Mouse (Mus musculus) lung, postnatal 36 days (tissue): Measurements from ENCODE around the gene Atp2b2.

Experiments
- DNase-seq: peaks from one replicate; pipeline ENCODE4 v3.0.0; 2022; ENCODE audit warnings: mixed read lengths

Atp2b2 gene

DNA sequence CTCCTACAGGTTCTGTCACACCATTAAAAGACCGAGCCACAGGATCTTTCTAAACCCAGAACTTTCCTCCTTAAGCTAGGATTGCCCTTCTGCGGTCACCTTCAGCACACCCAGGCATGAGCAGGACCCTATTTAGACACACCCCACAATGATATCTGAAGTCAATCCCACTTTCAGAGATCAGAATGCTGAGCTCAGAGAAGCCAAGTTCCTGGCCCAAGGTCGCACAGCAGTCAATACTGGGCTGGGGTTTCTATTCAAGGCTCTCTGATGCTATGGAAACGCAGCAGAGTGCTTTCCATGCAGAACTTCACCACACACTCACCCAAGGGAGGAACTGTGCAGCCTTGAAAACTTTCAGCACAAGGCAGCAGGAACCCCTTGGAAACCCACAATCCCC, 157.6 kb downstream of the Atp2b2 start:
- DNase-seq = no peak

DNA sequence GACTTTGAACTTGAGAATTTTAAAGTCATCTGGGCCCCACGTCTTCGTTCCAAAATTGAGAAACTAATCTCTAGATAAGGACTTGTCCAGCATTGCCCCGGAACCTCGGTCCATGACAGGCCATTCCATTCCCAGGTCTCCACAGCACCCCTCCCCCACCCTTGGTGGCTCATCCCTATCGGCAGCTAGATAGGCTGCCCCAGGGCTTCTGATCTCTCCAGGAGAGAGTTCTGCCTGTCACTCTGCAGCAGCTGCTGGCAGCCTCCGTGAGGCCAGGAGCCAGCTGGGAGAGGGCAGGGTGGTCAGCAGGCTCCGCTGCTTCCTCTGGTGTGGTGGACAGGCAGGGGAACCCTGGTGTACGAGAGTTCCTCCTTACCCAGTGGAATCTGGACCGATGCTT, 159.2 kb downstream of the Atp2b2 start:
- no peak for DNase-seq

DNA sequence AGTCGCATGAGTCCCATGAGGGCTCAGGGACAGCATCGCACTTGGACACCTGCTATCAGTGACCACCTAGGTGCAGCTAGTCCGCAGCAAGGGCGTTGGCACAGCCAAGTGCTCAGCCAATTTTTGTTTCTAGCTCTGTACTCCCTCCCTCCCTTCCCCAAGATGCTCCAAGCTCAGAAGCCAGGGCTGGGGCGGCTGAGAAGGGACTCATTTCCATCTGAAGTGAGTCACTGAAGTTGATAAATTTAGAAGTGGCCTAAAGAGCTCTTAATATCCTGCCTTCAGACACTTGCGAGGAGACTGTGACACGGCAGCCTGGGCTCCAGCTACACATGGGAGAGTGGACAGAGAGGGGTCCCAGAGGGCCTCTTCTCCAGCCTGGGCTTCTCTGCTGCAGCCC, 160.0 kb downstream of the Atp2b2 start:
- DNase-seq = no peak

DNA sequence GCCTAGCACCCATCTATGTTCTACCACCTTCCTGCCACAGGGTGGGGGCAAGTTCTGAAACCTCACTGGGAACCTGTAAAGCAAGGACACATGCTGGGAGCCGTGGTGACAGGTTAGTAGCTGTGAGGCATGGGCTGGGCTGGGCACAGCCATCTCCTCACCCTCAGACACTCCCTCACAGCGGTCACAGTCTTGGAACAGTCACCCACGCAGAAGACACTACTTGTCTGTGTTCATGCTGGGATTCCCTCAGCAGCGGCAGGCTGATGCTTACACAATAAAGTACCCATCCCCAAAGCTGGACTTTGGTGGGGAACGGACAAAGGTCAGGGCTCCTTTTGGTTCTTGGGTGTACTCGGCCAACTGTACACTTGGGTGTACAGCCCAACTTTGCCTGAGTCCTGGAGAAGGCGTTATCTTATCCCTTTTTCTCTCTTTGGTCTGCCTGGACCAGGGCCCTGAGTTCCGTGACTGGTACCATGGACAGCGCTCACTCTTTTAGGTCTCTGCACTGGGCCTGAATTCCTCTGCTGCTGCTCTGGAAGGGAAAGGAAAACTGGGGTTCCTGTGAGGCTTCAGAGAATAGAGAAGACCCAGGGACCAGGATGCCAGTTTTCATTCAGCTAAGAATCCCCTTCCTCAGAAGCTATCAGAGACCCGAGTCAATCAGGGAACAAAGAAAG, 160.7 kb downstream of the Atp2b2 start:
- peak; percentile 18 for DNase-seq

DNA sequence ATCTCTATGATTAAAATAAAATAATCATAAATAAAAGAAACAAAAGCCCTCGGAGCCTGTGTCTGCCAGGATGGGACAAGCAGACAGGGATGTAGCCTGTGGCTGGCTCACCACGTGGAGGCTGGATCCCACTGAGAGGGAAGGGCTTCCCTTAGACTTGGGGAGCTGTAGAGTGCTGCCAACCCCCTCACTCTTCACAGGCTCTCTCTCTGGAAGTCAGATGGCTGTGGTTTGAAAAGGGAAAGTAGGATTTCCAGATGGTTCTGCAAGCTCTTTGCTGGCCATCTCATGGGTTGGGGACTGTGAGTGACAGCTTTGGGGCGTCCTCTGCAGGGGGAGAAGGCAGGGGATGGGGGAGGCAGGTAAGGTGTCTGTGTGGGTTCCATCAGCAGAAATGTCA, 163.0 kb downstream of the Atp2b2 start:
- DNase-seq = no peak

DNA sequence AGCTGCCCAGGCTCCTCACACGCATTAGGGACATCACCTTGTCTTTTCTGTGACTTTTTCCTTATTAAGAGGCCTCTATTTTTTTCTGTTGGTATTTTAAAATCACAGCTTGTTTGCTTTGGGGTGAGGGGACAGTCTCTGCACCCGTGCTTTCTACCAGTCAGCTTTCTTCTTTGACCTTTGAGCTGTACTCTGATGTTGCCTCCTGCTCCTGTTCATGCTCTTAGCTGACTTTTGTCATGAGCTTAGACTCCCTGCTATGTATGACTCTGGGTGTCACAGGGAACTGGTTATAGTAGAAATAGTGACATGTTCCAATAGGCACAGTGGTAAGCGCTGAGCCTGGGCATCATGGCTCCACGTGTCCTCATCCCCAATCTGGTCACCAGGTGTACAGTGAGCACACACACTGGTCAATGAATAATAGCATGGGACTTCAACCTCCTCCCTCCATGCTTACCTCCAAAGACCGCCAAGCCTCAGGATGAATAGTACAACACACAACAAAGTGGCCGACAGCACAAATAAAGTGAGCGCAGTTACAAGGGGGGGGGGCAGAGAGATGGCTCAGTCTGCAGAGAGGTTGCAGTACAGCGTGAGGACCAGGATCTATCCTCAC, 163.8 kb downstream of the Atp2b2 start:
- no peak for DNase-seq

DNA sequence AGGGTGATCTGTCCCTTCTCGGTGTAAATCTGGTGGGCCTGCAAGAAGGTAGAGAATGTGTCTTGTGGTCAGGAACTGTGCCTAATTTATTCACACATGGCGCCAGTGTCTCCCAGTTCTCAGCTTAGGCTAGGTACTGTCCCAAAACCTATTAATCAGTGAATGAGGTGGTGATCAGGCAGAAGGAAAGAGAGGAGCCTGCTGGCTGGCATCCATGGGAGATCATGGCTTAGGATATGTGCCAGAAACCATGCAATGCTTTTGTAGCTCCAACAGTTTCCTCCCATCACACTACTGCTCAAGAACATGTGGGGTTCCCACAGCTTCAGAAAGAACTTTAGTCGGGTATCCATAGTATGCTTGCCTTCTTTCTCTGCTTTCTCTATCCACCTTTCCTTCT, 165.8 kb downstream of the Atp2b2 start:
- no peak for DNase-seq

DNA sequence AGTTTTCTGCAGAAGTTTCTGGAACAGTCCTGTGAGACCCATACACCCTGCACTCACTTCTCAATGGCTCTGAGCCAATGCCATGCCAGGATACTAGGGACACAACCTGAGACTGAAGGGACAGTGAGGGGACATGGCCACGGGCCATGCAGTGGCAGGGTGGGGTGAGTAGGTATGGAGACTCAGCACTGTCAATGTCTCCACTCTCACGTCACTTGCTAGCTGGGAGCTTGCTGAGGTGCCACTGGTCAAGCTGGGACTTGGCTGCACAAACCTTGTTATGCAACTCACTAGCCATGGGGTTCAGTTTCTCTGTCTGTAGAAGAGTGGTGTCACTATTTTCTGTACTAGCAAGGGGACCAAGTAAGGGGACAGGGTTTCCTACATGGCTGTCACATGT, 167.2 kb downstream of the Atp2b2 start:
- no peak for DNase-seq

DNA sequence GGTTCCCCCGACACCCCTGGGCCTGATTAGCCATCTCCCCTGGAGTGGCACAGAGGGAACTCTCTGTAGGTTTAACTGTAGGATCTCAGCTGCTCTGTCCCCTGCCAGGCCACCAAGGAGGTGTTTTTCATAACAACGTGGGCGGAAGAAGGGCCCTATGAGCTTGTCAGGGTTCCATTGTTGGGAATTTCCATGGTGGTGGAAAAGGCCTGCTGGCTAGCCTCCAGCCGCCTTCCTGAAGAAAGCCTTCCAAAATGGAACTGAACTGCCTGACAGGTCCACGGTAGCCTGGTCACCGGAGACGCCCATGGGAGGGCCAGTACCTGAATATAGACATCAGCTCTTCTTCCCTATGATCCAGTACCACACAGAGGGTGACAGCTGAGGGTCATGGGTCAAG, 169.8 kb downstream of the Atp2b2 start:
- no peak for DNase-seq

DNA sequence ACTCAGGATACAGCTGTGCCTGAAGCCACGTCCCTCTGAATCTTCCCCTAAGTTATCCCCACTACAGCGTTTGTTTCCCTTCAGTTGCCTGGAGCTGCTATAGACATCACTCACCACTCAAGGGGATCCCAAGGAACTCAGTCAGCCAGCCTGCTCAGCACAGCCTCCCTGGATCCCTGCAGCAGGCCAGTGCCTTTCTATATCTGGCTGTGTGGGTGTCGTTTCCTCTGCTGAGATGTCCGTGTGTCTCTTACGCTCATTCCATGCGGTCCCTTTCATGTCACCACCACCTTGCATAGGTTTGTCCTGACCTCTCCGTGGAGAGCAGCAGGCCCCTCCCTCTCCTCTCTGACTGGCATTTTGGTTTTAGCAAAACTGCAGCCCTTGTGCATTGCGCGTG, 171.6 kb downstream of the Atp2b2 start:
- DNase-seq = no peak

DNA sequence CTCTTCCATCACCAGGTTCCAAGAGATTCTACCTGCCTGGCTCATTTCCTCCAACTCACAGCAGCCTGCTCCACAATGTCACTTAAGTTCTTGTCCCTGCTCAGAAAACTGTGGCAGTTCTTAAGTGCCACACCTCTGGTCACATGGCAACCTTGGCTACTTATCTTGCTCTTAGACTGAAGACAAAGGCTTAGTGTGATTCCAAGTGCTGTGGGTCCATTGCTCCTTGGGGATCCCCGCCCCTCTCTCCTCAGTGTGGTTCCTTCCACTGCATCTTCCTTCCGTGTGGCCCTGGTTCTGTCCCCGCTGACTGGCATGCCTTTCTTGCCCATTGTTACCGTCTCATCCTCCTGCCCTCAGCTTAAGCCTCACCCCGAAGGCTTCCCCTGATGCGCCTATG, 173.9 kb downstream of the Atp2b2 start:
- DNase-seq = peak; percentile 10

DNA sequence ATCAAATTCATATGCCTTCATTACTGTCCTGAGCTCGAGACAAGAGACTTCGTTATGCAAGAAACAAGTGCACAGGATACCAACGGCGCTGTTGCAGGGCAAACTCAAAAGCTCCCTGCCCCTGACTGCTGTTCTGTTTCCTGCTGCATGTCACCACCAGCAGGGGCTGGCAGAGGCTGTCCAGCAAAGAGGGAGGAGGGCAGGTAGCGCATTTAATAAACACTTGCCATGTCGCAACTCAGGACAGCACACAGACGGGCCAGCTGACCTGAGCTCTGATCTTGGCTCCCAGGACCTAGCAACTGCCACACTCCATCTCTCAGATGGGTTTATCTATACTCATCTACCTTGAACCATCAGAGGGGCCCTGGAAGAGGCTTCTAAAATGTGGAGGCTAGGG, 176.7 kb downstream of the Atp2b2 start:
- no peak for DNase-seq

DNA sequence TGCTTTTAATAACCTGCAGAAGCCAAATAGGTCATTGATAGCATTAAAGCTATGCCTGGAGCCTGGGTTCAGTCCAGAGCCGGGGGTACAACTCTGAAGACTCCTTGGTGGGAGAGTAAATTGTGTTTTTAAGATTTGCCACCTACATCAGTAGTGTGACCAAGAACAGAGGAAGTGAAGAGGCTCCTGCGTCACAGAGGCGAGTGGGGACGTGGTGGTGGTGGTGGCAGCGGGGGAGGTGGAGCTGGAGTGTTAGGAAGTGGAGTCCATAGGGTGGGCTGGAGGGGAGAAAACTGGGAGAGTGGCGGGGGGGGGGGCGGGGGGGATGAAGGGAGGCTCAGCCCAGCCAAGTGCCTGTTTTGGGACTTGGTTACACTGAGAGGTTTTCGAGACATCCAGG, 177.6 kb downstream of the Atp2b2 start:
- DNase-seq = no peak

DNA sequence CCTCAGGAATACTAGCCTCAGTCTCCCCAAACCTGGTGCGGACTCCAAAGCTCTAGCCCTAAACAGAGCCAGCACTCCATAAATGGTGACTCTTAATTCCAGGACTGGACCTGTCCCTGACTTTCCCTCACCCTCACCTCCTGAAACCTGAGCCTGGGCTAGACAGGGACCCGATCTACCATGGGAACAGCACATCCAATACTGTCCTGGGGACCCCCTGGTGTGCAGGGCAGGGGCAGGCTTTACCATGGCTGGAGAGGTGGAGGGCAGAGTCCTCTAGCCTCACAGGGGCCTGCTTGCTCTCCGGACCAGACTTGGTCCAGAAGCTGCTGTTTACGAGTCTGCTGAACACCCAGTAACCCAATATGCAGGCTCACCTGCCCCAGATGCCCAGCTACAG, 179.5 kb downstream of the Atp2b2 start:
- no peak for DNase-seq

DNA sequence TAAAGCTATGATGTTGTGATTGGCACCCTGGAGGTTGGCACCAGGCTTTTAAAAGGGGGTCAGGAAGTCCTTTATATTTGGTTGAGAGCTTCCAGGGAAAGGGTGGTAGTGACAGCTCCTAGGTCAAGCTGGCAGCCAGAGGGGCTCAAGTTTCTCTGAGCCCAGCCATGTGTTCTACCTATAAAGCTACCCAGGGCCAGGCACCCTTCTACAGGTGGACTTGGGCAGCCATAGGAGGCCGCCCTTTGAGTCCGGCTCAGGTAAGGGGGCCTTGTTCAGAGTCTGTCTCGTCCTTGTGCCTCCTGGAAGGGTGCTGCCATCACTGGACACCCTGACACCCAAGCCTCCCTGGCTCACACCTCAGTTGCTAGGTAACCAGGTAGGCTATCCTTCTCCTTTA, 180.5 kb downstream of the Atp2b2 start:
- DNase-seq = no peak

DNA sequence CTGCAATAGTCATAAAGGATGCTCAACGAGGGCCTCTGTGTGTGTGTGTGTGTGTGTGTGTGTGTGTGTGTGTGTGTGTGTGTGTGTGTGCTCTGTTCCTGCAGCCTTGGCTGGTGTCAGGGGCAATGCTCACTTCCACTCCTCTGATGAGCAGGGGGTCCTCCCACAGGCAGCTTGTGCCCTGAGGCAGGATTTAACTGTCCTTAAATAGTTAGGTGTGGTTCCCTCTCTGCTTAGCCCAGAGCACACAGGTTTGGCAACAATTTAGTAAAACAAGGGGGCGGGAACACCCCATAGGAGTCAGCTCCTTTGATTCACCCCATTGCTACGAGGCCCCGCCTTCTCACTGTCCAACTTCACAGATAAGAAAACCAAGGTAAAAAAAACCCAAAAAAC, 181.0 kb downstream of the Atp2b2 start:
- DNase-seq = no peak

DNA sequence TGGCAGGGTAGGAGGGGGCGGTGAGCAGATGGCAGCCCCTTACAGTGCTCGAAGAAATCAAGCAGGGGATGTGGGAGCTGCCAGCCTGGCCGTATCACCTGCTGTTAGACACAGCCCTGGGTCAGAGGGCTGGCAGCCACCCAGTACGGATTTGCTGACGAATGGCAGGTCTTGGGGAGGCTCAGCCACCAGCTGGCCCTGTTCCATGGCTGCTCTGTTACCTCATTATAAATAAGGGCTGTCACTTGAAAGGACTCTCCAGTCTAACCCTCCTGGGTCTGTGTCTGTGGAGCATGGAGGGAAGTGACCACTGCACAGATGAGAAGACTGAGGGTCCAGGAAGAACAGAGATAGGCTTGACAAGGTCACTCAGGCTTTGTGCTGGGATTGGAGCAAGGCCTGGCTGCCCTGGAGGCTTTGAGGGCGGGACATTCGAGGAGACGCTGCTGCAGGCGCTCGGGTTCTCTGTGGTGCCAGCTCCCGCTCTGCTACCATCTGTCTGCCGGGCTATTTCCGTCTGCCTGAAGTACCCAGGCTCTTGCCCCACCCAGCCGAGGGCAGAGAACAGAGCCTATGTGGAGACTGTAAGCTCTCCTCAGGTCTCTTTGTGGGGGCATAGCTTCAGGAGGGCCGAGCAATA, 181.6 kb downstream of the Atp2b2 start:
- DNase-seq = no peak

DNA sequence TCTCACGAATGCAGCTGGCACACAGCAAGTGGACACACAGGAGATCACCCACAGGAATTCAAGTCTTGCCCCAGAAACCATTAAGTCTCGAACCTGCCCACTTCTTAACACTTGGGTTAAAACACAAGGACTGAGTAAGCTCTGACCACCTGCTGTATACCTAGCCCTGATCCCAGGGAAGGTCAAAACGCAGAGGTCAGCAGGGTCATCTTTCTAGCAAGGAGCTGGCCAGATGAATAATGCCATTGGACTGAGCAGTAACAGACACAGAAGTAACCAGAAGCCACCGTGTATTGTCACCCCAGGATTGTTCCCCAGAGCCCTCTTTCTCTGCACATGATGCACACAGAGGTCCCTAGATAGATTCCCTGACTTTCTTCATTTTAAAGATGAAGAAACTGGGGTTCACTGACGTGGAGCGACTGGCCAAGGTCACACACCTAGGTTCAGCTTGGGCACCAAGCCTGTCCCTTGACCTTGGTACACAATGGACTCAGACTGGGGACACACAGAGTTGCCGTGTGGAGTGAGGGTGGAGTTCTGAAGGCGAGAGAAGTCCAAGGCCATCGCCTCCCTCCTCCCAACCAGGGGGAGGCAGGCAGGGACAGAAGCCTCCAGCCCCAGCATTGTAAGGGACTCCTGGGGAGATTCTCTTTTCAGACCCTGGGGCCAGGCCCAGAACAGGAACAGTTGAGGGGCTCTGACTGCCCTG, 182.2 kb downstream of the Atp2b2 start:
- DNase-seq = no peak

DNA sequence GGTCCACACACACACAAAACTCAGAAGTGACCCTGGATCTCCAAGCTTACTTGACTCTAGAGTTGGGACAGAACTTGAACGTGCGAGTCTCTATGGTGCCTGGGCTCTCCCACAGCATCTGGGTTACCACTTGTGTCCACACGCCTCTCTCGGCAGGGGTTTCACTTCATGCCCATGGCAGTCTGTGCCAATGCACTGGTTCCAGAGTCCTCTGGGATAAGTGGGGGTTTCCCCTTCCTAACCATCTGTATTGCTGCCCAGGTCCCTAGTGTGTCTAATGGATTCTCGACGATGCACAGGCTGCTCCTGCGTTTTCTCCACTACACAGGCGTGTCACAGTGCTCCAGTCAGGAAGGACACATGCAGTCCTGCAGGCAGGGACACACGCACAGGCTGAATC, 184.1 kb downstream of the Atp2b2 start:
- DNase-seq = no peak

DNA sequence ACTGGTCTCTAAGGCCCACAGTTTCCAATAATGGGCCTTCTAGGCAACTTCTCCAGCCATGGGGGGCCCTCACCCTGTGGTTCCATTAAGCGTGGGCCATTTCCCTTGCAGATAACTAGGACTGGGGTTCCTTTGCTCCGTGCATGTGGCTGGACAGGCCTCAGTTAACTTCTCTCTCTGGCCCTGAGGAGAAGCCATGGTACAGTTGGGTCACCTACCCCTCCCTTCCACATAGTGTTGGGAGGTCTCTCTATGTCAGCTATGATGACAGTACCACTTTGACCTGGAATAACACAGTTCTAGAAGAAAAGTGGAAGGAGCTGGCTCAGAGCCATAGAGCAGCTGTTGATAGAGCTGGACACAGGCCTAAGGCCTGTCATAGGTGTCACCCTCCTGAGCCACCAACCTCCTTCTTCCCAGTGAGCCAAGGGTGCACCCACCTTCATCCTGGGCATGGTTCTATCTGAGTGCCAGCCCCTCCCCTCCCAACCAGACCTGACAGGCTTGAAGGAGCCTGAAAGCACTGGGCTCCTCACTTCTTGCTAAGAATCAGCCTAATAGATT, 185.0 kb downstream of the Atp2b2 start:
- DNase-seq = no peak

DNA sequence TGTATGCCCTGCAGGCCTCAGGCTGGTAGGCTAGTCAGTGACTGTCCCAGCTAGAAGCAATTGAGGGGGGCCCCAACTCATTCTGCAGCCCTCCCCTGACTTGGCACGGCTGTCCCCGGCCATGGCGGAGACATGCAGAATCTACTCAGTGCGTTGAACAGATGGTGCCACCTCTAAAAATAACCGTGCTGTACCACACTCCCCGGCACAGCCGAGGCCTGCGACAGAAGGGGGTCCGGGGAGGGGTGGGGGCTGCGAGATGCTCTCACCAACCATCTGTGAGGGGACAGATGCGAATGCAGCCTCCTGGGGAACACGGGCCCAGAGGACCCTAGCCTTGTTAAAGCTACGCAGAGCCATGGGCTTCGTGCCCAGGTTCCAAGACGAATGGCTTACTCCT, 185.6 kb downstream of the Atp2b2 start:
- DNase-seq = no peak

DNA sequence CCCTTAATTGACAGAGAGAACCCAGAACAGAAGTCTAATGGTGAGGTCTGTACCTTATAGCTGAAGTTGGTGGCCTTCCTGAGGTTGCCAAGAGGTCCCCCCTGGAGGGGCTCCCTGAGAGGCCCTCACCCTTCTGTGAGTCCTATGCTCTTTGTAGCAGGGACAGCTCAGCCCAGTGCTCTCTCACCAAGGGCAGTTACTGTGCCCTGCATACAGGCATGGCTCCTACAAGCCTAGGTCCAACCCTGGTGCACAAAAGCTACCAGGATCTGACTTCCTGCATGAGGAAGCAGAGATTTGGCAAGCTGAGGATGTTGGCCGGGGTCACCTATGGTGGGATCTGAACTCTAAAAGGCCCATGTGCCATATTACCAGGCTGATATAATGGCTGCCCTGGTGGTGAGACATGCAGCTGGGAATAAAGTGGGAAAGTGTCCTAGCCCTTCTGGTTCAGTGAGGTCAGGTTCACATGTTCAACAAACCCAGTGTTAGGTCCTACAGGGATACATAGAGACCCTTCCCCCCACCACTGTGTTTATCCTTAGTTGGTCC, 186.2 kb downstream of the Atp2b2 start:
- no peak for DNase-seq

DNA sequence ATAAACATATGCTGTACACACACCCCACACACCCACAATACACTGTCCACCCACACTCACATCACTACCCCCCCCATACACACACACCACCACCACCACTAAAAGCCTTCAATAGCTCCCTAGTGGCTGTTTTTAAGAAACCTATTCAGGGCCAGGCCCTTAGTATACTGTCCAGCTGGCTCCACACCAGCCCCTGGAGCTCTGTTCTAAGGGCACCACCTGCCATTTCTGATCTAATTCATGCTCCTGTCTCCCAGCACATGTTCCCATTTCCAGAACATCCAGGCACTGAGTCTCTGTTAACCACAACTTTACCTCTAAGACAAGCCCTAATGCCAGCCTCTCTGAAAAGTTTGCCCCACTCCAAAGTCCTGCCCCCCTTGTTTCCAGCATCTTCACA, 186.8 kb downstream of the Atp2b2 start:
- no peak for DNase-seq
